33 mouse cellular contexts compared by ENCODE assay signal in genomic region chr14:45597855-45598254, GRCm38 (mm10).
A peak's percentile ranks its signal among the peaks of the same experiment; 100 is the strongest.
DNase-seq lines count a peak whose midpoint lies in the region; ATAC-seq and TF ChIP-seq lines count a peak whose summit lies in the region.
"Had no signal": no experiment of that assay in that cellular context is flagged by ENCODE, and none has a peak within 500 bp of the region (broad histone marks: within the 10 kb centered on the region; RNA-seq: fewer than 3 reads in every experiment).

No protein-coding gene starts in this region.

- peak; percentile 37 for DNase-seq in gastrocnemius, adult 2 months
- DNase-seq in gastrocnemius, postnatal 4 days (ENCODE audit: low spot score in 2 of 2), result no peak
- DNase-seq in limb, embryonic 10.5 days (ENCODE audit: low spot score), result no peak
- peak; percentile 23 for DNase-seq in urinary bladder, postnatal 14 days (ENCODE audit: low spot score)
- DNase-seq in urinary bladder, postnatal 4 days (ENCODE audit: low spot score in 2 of 2), result no peak
- no peak for DNase-seq in stomach, postnatal 0 days (ENCODE audit: low spot score)
- no peak for DNase-seq in T-cell, adult 2 months (ENCODE audit: low spot score)
- DNase-seq: adrenal gland, adult 2 months; adrenal gland, postnatal 14 days; B cell, adult 2 months; cerebellum, adult 11 months; cerebellum, adult 2 months; cerebellum, adult 9-11 months; cerebellum, postnatal 25 days; embryo, embryonic 11 days; forebrain, postnatal 0 days; gastrocnemius, postnatal 10 days; heart, postnatal 14 days; heart, postnatal 4 days had no signal

- H3K9me3 ChIP-seq in limb, embryonic 12.5 days, result no peaks in the 10 kb centered on the region
- H3K9me3 ChIP-seq in limb, embryonic 10.5 days (replicated peaks), result no peaks in the 10 kb centered on the region
- no peaks in the 10 kb centered on the region for H3K9me3 ChIP-seq in stomach, postnatal 0 days (ENCODE audit: control insufficient read depth, low read length)
- H3K9me3 ChIP-seq: embryonic facial prominence, embryonic 10.5 days; embryonic facial prominence, embryonic 13.5 days; forebrain, embryonic 13.5 days; G1E; heart, embryonic 10.5 days; heart, embryonic 13.5 days had no signal

- TF ChIP-seq CTCF in gastrocnemius, adult 2 months (IDR thresholded peaks at IDR 0.05), result no peak
- no peak for TF ChIP-seq CTCF in stomach, postnatal 0 days (IDR thresholded peaks at IDR 0.05; ENCODE audit: low read depth)

- no peak overlapping the region for H3K27ac ChIP-seq in gastrocnemius, adult 2 months
- H3K27ac ChIP-seq in limb, embryonic 12.5 days, result 0 out of 2 replicates have a peak overlapping the region, but pooled peaks have one; percentile 12
- H3K27ac ChIP-seq in limb, embryonic 10.5 days, result no peak overlapping the region
- H3K27ac ChIP-seq in stomach, postnatal 0 days (replicated peaks), result no peak overlapping the region
- H3K27ac ChIP-seq: embryonic facial prominence, embryonic 10.5 days; embryonic facial prominence, embryonic 13.5 days; forebrain, embryonic 13.5 days; heart, adult 2 months; heart, embryonic 10.5 days; heart, embryonic 13.5 days; hindbrain, embryonic 14.5 days; hindbrain, postnatal 0 days had no signal

- H3K4me2 ChIP-seq in limb, embryonic 12.5 days, result no peak overlapping the region
- H3K4me2 ChIP-seq in stomach, postnatal 0 days (replicated peaks; ENCODE audit: low read depth), result no peak overlapping the region
- H3K4me2 ChIP-seq: embryonic facial prominence, embryonic 13.5 days; forebrain, embryonic 13.5 days; heart, embryonic 13.5 days; hindbrain, embryonic 14.5 days had no signal

- intact Hi-C loops in gastrocnemius, adult 2 months (cut with DNase I), result no loop called here

- TF ChIP-seq EP300 in stomach, postnatal 0 days (optimal IDR thresholded peaks at IDR 0.05), result no peak

- H3K4me1 ChIP-seq in limb, embryonic 12.5 days (replicated peaks), result peaks cover 15% of the 10 kb centered on the region; the same call in 1 of the 2 replicates
- H3K4me1 ChIP-seq in limb, embryonic 10.5 days, result 0 out of 2 replicates have a peak, but pooled peaks cover 8% of the 10 kb centered on the region
- H3K4me1 ChIP-seq in stomach, postnatal 0 days (replicated peaks; ENCODE audit: control insufficient read depth, insufficient read depth), result no peaks in the 10 kb centered on the region
- H3K4me1 ChIP-seq: embryonic facial prominence, embryonic 10.5 days; forebrain, embryonic 13.5 days had no signal

- H3K27me3 ChIP-seq in limb, embryonic 12.5 days, result no peaks in the 10 kb centered on the region
- no peaks in the 10 kb centered on the region for H3K27me3 ChIP-seq in limb, embryonic 10.5 days (ENCODE audit: low read depth, poor library complexity, severe bottlenecking)
- no peaks in the 10 kb centered on the region for H3K27me3 ChIP-seq in stomach, postnatal 0 days (ENCODE audit: control insufficient read depth, insufficient read depth, low read length)
- H3K27me3 ChIP-seq: CH12.LX; embryonic facial prominence, embryonic 13.5 days; forebrain, embryonic 13.5 days; heart, embryonic 13.5 days; Patski had no signal

- 66% methylated on average over 8 of the region's 8 CpGs for WGBS in limb, embryonic 12.5 days
- 84% methylated on average over 8 of the region's 8 CpGs for WGBS in limb, embryonic 10.5 days
- 50% methylated on average over 8 of the region's 8 CpGs for WGBS in stomach, postnatal 0 days

- no peak overlapping the region for H3K4me3 ChIP-seq in gastrocnemius, adult 2 months
- no peak overlapping the region for H3K4me3 ChIP-seq in limb, embryonic 12.5 days (replicated peaks)
- H3K4me3 ChIP-seq in limb, embryonic 10.5 days, result no peak overlapping the region
- H3K4me3 ChIP-seq in stomach, postnatal 0 days (ENCODE audit: low read depth, low read length), result no peak overlapping the region
- H3K4me3 ChIP-seq: embryonic facial prominence, embryonic 10.5 days; embryonic facial prominence, embryonic 13.5 days; erythroblast, embryonic 14.5 days; forebrain, embryonic 13.5 days; heart, adult 2 months; heart, embryonic 10.5 days; heart, embryonic 13.5 days had no signal

- ATAC-seq in limb, embryonic 12.5 days (ENCODE audit: insufficient number of reproducible peaks, insufficient read depth, low FRiP score, low TSS enrichment, low read depth), result no peak
- peak; percentile 51; the same call in 1 of the 2 replicates for ATAC-seq in stomach, postnatal 0 days (ENCODE audit: low FRiP score, low TSS enrichment)
- ATAC-seq: forebrain, embryonic 13.5 days; forebrain, postnatal 0 days; hindbrain, postnatal 0 days; inflammation-experienced regulatory T-cells, adult 6 months; Patski had no signal

- peaks cover 10% of the 10 kb centered on the region; the same call in 1 of the 2 replicates for H3K36me3 ChIP-seq in limb, embryonic 12.5 days
- H3K36me3 ChIP-seq in limb, embryonic 10.5 days, result peaks cover 5% of the 10 kb centered on the region; the same call in 1 of the 2 replicates
- peaks cover 10% of the 10 kb centered on the region; the same call in 1 of the 2 replicates for H3K36me3 ChIP-seq in stomach, postnatal 0 days (ENCODE audit: control insufficient read depth, insufficient read depth, low read length)

- H3K9ac ChIP-seq in limb, embryonic 12.5 days (replicated peaks), result no peak overlapping the region
- H3K9ac ChIP-seq in stomach, postnatal 0 days (ENCODE audit: low read length), result no peak overlapping the region
- H3K9ac ChIP-seq: embryonic facial prominence, embryonic 13.5 days; forebrain, embryonic 13.5 days; forebrain, postnatal 0 days; heart, embryonic 13.5 days; hindbrain, embryonic 14.5 days had no signal

Comparison
In these comparisons a context has a peak if more than half of its experiments do, and no peak if none do; other contexts are left out.
1. DNase-seq: peak in gastrocnemius, adult 2 months (single experiment) and urinary bladder, postnatal 14 days (single experiment); none in gastrocnemius, postnatal 4 days (0 of 2), limb, embryonic 10.5 days (single experiment), urinary bladder, postnatal 4 days (0 of 2), stomach, postnatal 0 days (single experiment) and T-cell, adult 2 months (single experiment).